Mouse (Mus musculus): Measurements from ENCODE around the gene Scand1. TPM values are rescaled to one million over a fixed set of nuclear protein-coding genes. Genes with fewer than 3 reads are reported as not detected.

The Scand1 gene
- polyA plus RNA-seq, 1 experiment from 2014 or later: 117 TPM

GRCm38 (mm10) chr2:156272553-156272952, 40.0 kb downstream of the Scand1 start:
- WGBS: 93% methylated on average over 6 of the region's 6 CpGs
- Histone ChIP-seq H3K36me3 (peaks cover 30% of the 10 kb centered on the region), H3K27me3 (replicated peaks) (no peaks in the 10 kb centered on the region), H3K4me3 (no peak overlapping the region), H3K27ac (no peak overlapping the region), H3K9me3 (no peaks in the 10 kb centered on the region), H3K4me1 (no peaks in the 10 kb centered on the region), H3K4me2 (replicated peaks) (no peak overlapping the region), H3K9ac (no peak overlapping the region)
- ATAC-seq (ENCODE audit: low FRiP score, low read depth): no peak

- H3K4me3 ChIP-seq: no peak overlapping the region
- no peak for ATAC-seq (ENCODE audit: low FRiP score, low read depth)
- 96% methylated on average over 8 of the region's 9 CpGs for WGBS
- H3K4me2 ChIP-seq (replicated peaks): no peak overlapping the region
- no peaks in the 10 kb centered on the region for H3K9me3 ChIP-seq
- H3K4me1 ChIP-seq: no peaks in the 10 kb centered on the region
- H3K36me3 ChIP-seq: peaks cover 14% of the 10 kb centered on the region
- no peaks in the 10 kb centered on the region for H3K27me3 ChIP-seq (replicated peaks)
- H3K9ac ChIP-seq: no peak overlapping the region
- no peak overlapping the region for H3K27ac ChIP-seq
Measured at GRCm38 (mm10) chr2:156267636-156268035, 44.9 kb downstream of the Scand1 start.

- no peaks in the 10 kb centered on the region for H3K4me1 ChIP-seq
- no peak overlapping the region for H3K9ac ChIP-seq
- H3K4me2 ChIP-seq (replicated peaks): no peak overlapping the region
- no peaks in the 10 kb centered on the region for H3K9me3 ChIP-seq
- no peaks in the 10 kb centered on the region for H3K27me3 ChIP-seq (replicated peaks)
- H3K4me3 ChIP-seq: no peak overlapping the region
- 89% methylated on average over 4 of the region's 4 CpGs for WGBS
- no peak for ATAC-seq (ENCODE audit: low FRiP score, low read depth)
- peaks cover 44% of the 10 kb centered on the region for H3K36me3 ChIP-seq
- H3K27ac ChIP-seq: no peak overlapping the region
Measured at GRCm38 (mm10) chr2:156263204-156263893, 49.2 kb downstream of the Scand1 start.

Small RNAs within 50 kb of the gene (microRNA-seq; reads per million reads assigned to microRNA genes)
- not detected for gene Gm22759

Other genes starting within 250 kb of the Scand1 start
- gene Spag4, start 247.5 kb downstream of the Scand1 start, polyA plus RNA-seq (2016; fragmentation: Nextera tagmentation; extraction: Ambion mirVana): 6.6 and 7.9 TPM in 2 replicates
- 52.9 and 54.8 TPM in 2 replicates for gene Cpne1, start 200.7 kb downstream of the Scand1 start, polyA plus RNA-seq (2016; fragmentation: Nextera tagmentation; extraction: Ambion mirVana)
- 31.8 and 48.5 TPM in 2 replicates for gene Rbm12, start 200.7 kb downstream of the Scand1 start, polyA plus RNA-seq (2016; fragmentation: Nextera tagmentation; extraction: Ambion mirVana)
- 27.9 and 30.2 TPM in 2 replicates for gene Gm28036, start 185.6 kb downstream of the Scand1 start, polyA plus RNA-seq (2016; fragmentation: Nextera tagmentation; extraction: Ambion mirVana)
- 445 and 476 TPM in 2 replicates for gene Romo1, start 168.7 kb downstream of the Scand1 start, polyA plus RNA-seq (2016; fragmentation: Nextera tagmentation; extraction: Ambion mirVana)
- 34.4 and 34.6 TPM in 2 replicates for gene Nfs1, start 168.5 kb downstream of the Scand1 start, polyA plus RNA-seq (2016; fragmentation: Nextera tagmentation; extraction: Ambion mirVana)
- 583 and 625 TPM in 2 replicates for gene Rbm39, start 132.5 kb downstream of the Scand1 start, polyA plus RNA-seq (2016; fragmentation: Nextera tagmentation; extraction: Ambion mirVana)
- gene Phf20, start 116.2 kb downstream of the Scand1 start, polyA plus RNA-seq (2016; fragmentation: Nextera tagmentation; extraction: Ambion mirVana): 91.0 and 91.9 TPM in 2 replicates
- 6.5 and 7.0 TPM in 2 replicates for gene Cnbd2, start 405 bp downstream of the Scand1 start, polyA plus RNA-seq (2016; fragmentation: Nextera tagmentation; extraction: Ambion mirVana)
- 5.0 and 5.1 TPM in 2 replicates for gene Epb41l1, start 108.2 kb upstream of the Scand1 start, polyA plus RNA-seq (2016; fragmentation: Nextera tagmentation; extraction: Ambion mirVana)
- 42.0 and 44.2 TPM in 2 replicates for gene Aar2, start 234.9 kb upstream of the Scand1 start, polyA plus RNA-seq (2016; fragmentation: Nextera tagmentation; extraction: Ambion mirVana)